Mouse (Mus musculus) hindbrain, embryonic 16.5 days (tissue): ENCODE results near the gene Sult5a1. TPM values are rescaled to one million over a fixed set of nuclear protein-coding genes. Genes with fewer than 3 reads are reported as not detected.

ENCODE experiments used
- ATAC-seq: fragments of 200-750 bp; cut with Nextera tagmentation; 2 replicates; pipeline ENCODE4 v1.8.0; 2017; ENCODE audit warnings: moderate TSS enrichment, moderate library complexity
- H3K27ac ChIP-seq: fragments of 300-500 bp; sonication (generic); 2 replicates; pipeline ENCODE4 v1.5.1; 2014; ENCODE audit warnings: low read depth, mild to moderate bottlenecking, control low read depth, low read length, moderate library complexity
- H3K27me3 ChIP-seq: fragments of 300-500 bp; sonication (generic); replicated peaks from 2 replicates; pipeline ENCODE4 v1.6.1; 2014; ENCODE audit warnings: low read length; ENCODE audit not compliant: control insufficient read depth, insufficient read depth
- H3K36me3 ChIP-seq: fragments of 300-500 bp; sonication (generic); 2 replicates; pipeline ENCODE4 v1.6.1; 2014; ENCODE audit warnings: mild to moderate bottlenecking, low read length, moderate library complexity, mixed read lengths; ENCODE audit not compliant: control insufficient read depth, insufficient read depth
- H3K4me1 ChIP-seq: fragments of 300-500 bp; sonication (generic); 2 replicates; pipeline ENCODE4 v1.6.1; 2014; ENCODE audit warnings: low read depth, low read length; ENCODE audit not compliant: control insufficient read depth, insufficient read depth
- H3K4me2 ChIP-seq: fragments of 300-500 bp; sonication (generic); 2 replicates; pipeline ENCODE4 v1.6.1; 2014; ENCODE audit warnings: mild to moderate bottlenecking, low read length, control low read depth, moderate library complexity
- H3K4me3 ChIP-seq: fragments of 300-500 bp; sonication (generic); 2 replicates; pipeline ENCODE4 v1.5.1; 2014; ENCODE audit warnings: mild to moderate bottlenecking, low read length, control low read depth, moderate library complexity
- H3K9ac ChIP-seq: fragments of 300-500 bp; sonication (generic); 2 replicates; pipeline ENCODE4 v1.6.1; 2014; ENCODE audit warnings: low read depth, mild to moderate bottlenecking, control low read depth, low read length, moderate library complexity
- H3K9me3 ChIP-seq: fragments of 300-500 bp; sonication (generic); 2 replicates; pipeline ENCODE4 v1.6.1; 2014; ENCODE audit warnings: mild to moderate bottlenecking, low read length, moderate library complexity; ENCODE audit not compliant: control insufficient read depth
- whole genome bisulfite sequencing: fragments of 180-500 bp; shearing (Covaris S2); extraction: QIAGEN DNeasy Blood & Tissue Kit; methylation state at CpG from one replicate; pipeline ENCODE4 v1.1.7; 2014; 5-methylcytosine and 5-hydroxymethylcytosine counted together
- polyA plus RNA-seq: library from polyadenylated mRNA; unstranded; fragments of >200 nt; fragmentation: Nextera tagmentation; extraction: Ambion mirVana; gene quantifications from 2 replicates; pipeline ENCODE4 v1.2.1, GENCODE M21; 2015

The Sult5a1 gene
- polyA plus RNA-seq, 1 experiment from 2014 or later: 1.8 TPM

- no peaks in the 10 kb centered on the region for H3K9me3 ChIP-seq
- H3K27ac ChIP-seq: peak overlapping the region; percentile 66
- H3K4me2 ChIP-seq: no peak overlapping the region
Observed at GRCm38 (mm10) chr8:123141741-123142462, 16.2 kb downstream of the Sult5a1 start.

DNA sequence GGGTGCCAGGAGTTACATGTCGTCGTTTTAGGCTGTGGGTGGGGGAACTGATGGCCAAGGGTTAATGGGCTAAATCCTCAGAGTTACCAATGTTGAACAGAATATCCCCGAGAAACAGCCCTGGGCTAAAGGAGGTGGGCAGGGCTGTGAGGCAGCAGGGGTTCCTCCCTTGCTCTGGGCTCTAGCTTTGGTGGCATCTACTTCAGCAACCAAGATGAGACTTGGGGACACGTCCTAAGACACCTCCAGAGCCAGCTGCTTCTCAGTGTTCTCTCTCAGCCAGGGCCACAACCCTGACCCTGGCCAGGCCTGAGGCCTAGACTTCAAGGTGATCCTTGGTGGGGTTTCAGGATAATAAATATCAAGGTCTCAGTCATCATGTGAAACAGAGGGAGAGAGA, 19.4 kb downstream of the Sult5a1 start:
- Histone ChIP-seq H3K9ac (no peak overlapping the region), H3K4me3 (no peak overlapping the region), H3K27ac (no peak overlapping the region), H3K36me3 (no peaks in the 10 kb centered on the region), H3K9me3 (no peaks in the 10 kb centered on the region), H3K4me2 (no peak overlapping the region), H3K27me3 (no peaks in the 10 kb centered on the region), H3K4me1 (peaks cover 12% of the 10 kb centered on the region)
- 73% methylated on average over 4 of the region's 4 CpGs for WGBS
- no peak for ATAC-seq

More at GRCm38 (mm10) chr8:123141741-123142462, 16.2 kb downstream of the Sult5a1 start:
- Histone ChIP-seq H3K4me1 (no peaks in the 10 kb centered on the region; the same call in 1 of the 2 replicates), H3K36me3 (no peaks in the 10 kb centered on the region), H3K27me3 (no peaks in the 10 kb centered on the region), H3K4me3 (no peak overlapping the region), H3K9ac (no peak overlapping the region)
- 59% methylated on average over 14 of the region's 14 CpGs for WGBS
- ATAC-seq: peak; percentile 63

- no peak overlapping the region for H3K9ac ChIP-seq
- no peak overlapping the region for H3K4me2 ChIP-seq
- peaks cover 12% of the 10 kb centered on the region for H3K4me1 ChIP-seq
- H3K27me3 ChIP-seq: no peaks in the 10 kb centered on the region
- peak overlapping the region; percentile 2; the same call in 1 of the 2 replicates for H3K27ac ChIP-seq
- H3K9me3 ChIP-seq: no peaks in the 10 kb centered on the region
- H3K36me3 ChIP-seq: no peaks in the 10 kb centered on the region
- peak; percentile 53 for ATAC-seq
- WGBS: 25% methylated on average over 2 of the region's 2 CpGs
- no peak overlapping the region for H3K4me3 ChIP-seq
Observed at GRCm38 (mm10) chr8:123137645-123138077, 20.5 kb downstream of the Sult5a1 start.

- H3K27me3 ChIP-seq: no peaks in the 10 kb centered on the region
- no peaks in the 10 kb centered on the region for H3K9me3 ChIP-seq
- H3K36me3 ChIP-seq: no peaks in the 10 kb centered on the region
- 81% methylated on average over 9 of the region's 9 CpGs for WGBS
- peaks cover 12% of the 10 kb centered on the region for H3K4me1 ChIP-seq
- H3K9ac ChIP-seq: no peak overlapping the region
- ATAC-seq: no peak
- no peak overlapping the region for H3K4me2 ChIP-seq
- no peak overlapping the region for H3K4me3 ChIP-seq
- no peak overlapping the region for H3K27ac ChIP-seq
Observed at GRCm38 (mm10) chr8:123136287-123136686, 21.8 kb downstream of the Sult5a1 start.

DNA sequence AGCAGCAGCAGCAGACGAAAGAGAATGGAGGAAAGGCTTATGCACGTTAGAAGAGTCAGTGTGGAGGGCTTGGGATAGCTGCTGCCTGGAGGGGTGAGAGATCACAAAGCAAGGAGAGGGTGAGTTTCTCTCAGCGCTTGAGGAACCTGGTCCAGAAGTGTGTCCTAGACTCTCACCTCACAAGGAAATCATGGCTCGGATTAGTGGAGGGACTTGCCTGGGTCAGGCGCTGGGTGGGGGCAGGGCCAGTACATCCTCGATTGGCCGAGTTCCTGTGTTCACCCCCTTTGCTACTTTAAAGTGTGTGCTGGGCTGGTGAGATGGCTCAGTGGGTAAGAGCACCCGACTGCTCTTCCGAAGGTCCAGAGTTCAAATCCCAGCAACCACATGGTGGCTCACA, 22.3 kb downstream of the Sult5a1 start:
- H3K4me1 ChIP-seq: peaks cover 12% of the 10 kb centered on the region
- H3K9me3 ChIP-seq: no peaks in the 10 kb centered on the region
- no peaks in the 10 kb centered on the region for H3K36me3 ChIP-seq
- H3K9ac ChIP-seq: no peak overlapping the region
- no peaks in the 10 kb centered on the region for H3K27me3 ChIP-seq
- H3K4me3 ChIP-seq: no peak overlapping the region
- H3K27ac ChIP-seq: peak overlapping the region; percentile 64
- ATAC-seq: no peak
- peak overlapping the region; percentile 35 for H3K4me2 ChIP-seq
- 44% methylated on average over 9 of the region's 9 CpGs for WGBS

GRCm38 (mm10) chr8:123135406-123135805, 22.7 kb downstream of the Sult5a1 start:
- H3K9me3 ChIP-seq: no peaks in the 10 kb centered on the region
- H3K27me3 ChIP-seq: no peaks in the 10 kb centered on the region
- no peaks in the 10 kb centered on the region for H3K36me3 ChIP-seq
- no peak overlapping the region for H3K4me3 ChIP-seq
- 5% methylated on average over 7 of the region's 7 CpGs for WGBS
- peak; percentile 83 for ATAC-seq
- H3K4me2 ChIP-seq: peak overlapping the region; percentile 35
- peak overlapping the region; percentile 64 for H3K27ac ChIP-seq
- H3K4me1 ChIP-seq: peaks cover 12% of the 10 kb centered on the region
- H3K9ac ChIP-seq: no peak overlapping the region

DNA sequence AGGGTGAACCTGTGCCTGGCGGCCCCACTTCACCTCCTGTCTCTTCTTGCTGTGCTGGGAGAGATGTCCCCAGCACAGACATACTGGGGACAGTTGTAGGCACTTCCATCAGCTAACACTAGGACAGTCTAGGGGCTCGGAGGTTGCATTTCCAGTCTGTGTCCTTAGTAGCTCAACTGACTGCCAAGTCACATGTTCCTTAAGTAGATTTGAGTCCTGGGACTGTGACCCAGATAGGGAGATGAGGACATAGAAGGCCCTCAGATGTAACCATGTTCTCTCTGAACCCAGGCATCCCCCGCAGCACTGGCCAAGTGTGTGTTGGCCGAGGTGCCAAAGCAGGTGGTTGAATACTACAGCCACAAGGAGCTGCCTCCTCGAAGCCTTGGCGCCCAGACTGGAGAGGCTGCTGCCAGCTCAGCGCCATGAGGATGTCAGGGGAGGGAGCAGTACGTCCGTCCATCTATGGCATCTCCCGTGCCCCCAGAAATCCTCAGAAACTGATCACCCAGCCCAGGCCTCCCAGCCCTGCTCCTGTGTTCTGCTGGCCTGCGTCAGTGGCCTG, 23.9 kb downstream of the Sult5a1 start:
- ATAC-seq: no peak
- H3K4me3 ChIP-seq: no peak overlapping the region
- WGBS: 80% methylated on average over 11 of the region's 11 CpGs

DNA sequence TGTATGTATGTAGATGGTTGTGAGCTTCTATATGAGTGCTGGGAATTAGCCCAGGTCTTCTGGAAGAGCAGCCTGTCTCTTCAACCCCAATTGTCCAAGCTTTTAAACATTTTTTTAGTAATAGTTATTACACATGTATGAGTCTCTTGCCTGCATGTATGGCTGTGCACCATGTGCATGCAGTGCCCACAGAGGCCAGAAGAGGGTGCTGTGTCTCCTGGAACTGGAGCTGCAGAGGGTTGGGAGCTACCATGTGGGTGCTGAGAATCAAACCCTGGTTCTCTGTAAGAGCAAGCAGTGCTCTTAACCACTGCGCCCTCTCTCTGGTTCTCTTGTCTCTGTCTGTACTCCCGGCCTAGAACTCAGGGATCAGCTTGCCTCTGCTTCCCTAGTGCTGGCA, 25.2 kb downstream of the Sult5a1 start:
- Histone ChIP-seq H3K4me1 (peaks cover 12% of the 10 kb centered on the region), H3K27me3 (no peaks in the 10 kb centered on the region), H3K4me3 (no peak overlapping the region), H3K4me2 (no peak overlapping the region), H3K9ac (no peak overlapping the region), H3K9me3 (no peaks in the 10 kb centered on the region), H3K36me3 (no peaks in the 10 kb centered on the region), H3K27ac (no peak overlapping the region)
- WGBS: 100% methylated on average over 2 of the region's 2 CpGs
- ATAC-seq: no peak

More for the DNA sequence above, 23.9 kb downstream of the Sult5a1 start:
- Histone ChIP-seq H3K9ac (no peak overlapping the region), H3K9me3 (no peaks in the 10 kb centered on the region), H3K27ac (peak overlapping the region; percentile 20; the same call in 1 of the 2 replicates), H3K27me3 (no peaks in the 10 kb centered on the region), H3K4me2 (no peak overlapping the region), H3K36me3 (no peaks in the 10 kb centered on the region), H3K4me1 (peaks cover 12% of the 10 kb centered on the region)

- no peaks in the 10 kb centered on the region for H3K36me3 ChIP-seq
- H3K27ac ChIP-seq: no peak overlapping the region
- H3K4me3 ChIP-seq: no peak overlapping the region
- no peak for ATAC-seq
- H3K4me1 ChIP-seq: peaks cover 12% of the 10 kb centered on the region
- H3K9me3 ChIP-seq: no peaks in the 10 kb centered on the region
- WGBS: 78% methylated on average over 9 of the region's 9 CpGs
- H3K9ac ChIP-seq: no peak overlapping the region
- H3K27me3 ChIP-seq: no peaks in the 10 kb centered on the region
- H3K4me2 ChIP-seq: no peak overlapping the region
Observed at GRCm38 (mm10) chr8:123131041-123131440, 27.1 kb downstream of the Sult5a1 start.
